Mouse (Mus musculus): ENCODE measurements at regions not wholly inside any gene's neighbourhood (a gene's known extent, or its start where the extent isn't known, plus 50 kb on each side); places are given as distances from the start of the nearest gene placed in this dataset.

DNA sequence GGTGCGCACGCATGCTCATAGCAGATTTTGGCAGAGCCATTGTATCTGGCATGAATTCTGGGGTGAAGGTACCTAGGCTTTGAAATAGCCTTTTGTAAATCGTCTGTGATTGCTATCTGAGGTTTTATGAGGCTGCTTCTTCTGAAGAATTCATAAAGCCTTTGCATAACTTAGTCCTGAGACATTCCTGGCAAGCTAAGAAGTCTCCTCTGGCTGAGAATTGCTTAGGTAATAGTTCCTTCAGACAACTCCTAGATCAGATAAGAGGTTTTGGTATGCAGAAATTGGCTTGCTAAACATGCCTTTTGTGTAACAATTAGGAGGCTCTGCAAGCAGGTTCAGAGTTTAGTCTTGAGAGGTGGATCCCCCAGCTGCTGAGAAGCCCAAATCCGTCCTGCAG lies 82.7 kb downstream of the Pmp22 start:
- Histone ChIP-seq H3K9ac (ENCODE audit: low read depth, low read length, severe bottlenecking) (no peak overlapping the region), H3K36me3 (ENCODE audit: control insufficient read depth, insufficient read depth, low read length) (no peaks in the 10 kb centered on the region), H3K4me1 (ENCODE audit: control insufficient read depth, insufficient read depth, low read length) (no peaks in the 10 kb centered on the region), H3K9me3 (ENCODE audit: control insufficient read depth, low read length) (no peaks in the 10 kb centered on the region), H3K4me2 (replicated peaks; ENCODE audit: low read depth, low read length, severe bottlenecking) (no peak overlapping the region), H3K27me3 (ENCODE audit: control insufficient read depth, insufficient read depth, low read length) (no peaks in the 10 kb centered on the region), H3K4me3 (replicated peaks; ENCODE audit: low read length) (no peak overlapping the region), H3K27ac (replicated peaks; ENCODE audit: low read depth, low read length) (no peak overlapping the region)
- TF ChIP-seq POLR2A (IDR thresholded peaks at IDR 0.05; ENCODE audit: borderline replicate concordance, extremely low read depth, insufficient read depth, insufficient read length) = no peak
- DNase-seq (ENCODE audit: low spot score) (no peak), ATAC-seq (ENCODE audit: low FRiP score, low read depth) (no peak)
- 68% methylated on average over 4 of the region's 4 CpGs for WGBS

DNA sequence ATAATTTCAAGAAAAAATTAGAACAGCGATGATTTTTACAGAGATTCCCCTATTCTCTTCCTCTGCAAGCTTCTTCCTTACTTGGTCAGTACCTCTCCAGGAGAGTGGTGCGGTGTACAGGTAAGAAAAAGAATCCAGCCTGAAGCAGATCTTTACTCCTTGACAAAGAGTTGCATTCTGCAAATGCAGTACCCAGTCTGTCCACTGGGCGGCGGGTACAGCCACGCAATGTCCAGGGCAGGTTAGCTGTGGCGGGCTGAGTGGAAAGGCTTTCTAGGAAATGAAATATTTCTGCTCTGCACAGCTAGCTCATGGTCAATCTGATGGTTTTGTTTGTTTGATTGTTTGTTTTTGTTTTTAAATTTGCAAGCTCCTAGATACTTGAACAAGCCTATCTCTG lies 84.3 kb downstream of the Pmp22 start:
- no peak overlapping the region for H3K4me3 ChIP-seq (replicated peaks; ENCODE audit: low read length)
- no peak overlapping the region for H3K27ac ChIP-seq (replicated peaks; ENCODE audit: low read depth, low read length)
- H3K4me2 ChIP-seq (replicated peaks; ENCODE audit: low read depth, low read length, severe bottlenecking) = no peak overlapping the region
- H3K36me3 ChIP-seq (ENCODE audit: control insufficient read depth, insufficient read depth, low read length) = no peaks in the 10 kb centered on the region
- TF ChIP-seq POLR2A (IDR thresholded peaks at IDR 0.05; ENCODE audit: borderline replicate concordance, extremely low read depth, insufficient read depth, insufficient read length) = no peak
- H3K27me3 ChIP-seq (ENCODE audit: control insufficient read depth, insufficient read depth, low read length) = no peaks in the 10 kb centered on the region
- no peaks in the 10 kb centered on the region for H3K9me3 ChIP-seq (ENCODE audit: control insufficient read depth, low read length)
- ATAC-seq (ENCODE audit: low FRiP score, low read depth) = no peak
- H3K9ac ChIP-seq (ENCODE audit: low read depth, low read length, severe bottlenecking) = no peak overlapping the region
- 10% methylated on average over 6 of the region's 6 CpGs for WGBS
- H3K4me1 ChIP-seq (ENCODE audit: control insufficient read depth, insufficient read depth, low read length) = no peaks in the 10 kb centered on the region
- DNase-seq (ENCODE audit: low spot score) = peak; percentile 73

DNA sequence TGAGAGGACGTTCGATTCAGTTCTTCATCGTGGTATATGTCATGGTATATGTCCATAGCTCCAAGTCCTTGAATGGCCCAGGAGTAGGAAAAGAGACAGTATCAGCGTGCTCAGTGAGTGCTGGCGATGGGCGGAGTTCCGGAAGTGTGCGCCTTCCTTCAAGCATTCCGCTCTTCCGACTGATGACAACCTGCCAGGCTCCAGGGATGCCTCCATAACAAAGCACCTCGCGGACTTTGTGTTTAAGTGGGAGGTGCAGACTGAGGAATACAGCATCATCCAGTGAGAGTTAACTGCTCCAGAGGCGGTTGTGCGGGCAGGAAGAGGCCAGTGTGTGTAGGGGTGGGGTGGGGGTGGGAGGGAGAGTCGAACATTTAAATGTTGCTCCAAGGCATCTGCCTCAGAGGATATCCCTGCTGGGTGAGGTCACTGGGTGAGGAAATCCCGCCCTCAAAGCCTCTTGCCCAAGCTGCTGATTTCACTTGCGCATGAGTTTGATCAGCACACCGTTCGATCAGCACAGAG lies 85.2 kb downstream of the Pmp22 start:
- no peaks in the 10 kb centered on the region for H3K4me1 ChIP-seq (ENCODE audit: control insufficient read depth, insufficient read depth, low read length)
- no peaks in the 10 kb centered on the region for H3K9me3 ChIP-seq (ENCODE audit: control insufficient read depth, low read length)
- WGBS = 58% methylated on average over 19 of the region's 19 CpGs
- TF ChIP-seq POLR2A (IDR thresholded peaks at IDR 0.05; ENCODE audit: borderline replicate concordance, extremely low read depth, insufficient read depth, insufficient read length) = no peak
- no peak for DNase-seq (ENCODE audit: low spot score)
- H3K36me3 ChIP-seq (ENCODE audit: control insufficient read depth, insufficient read depth, low read length) = no peaks in the 10 kb centered on the region
- ATAC-seq (ENCODE audit: low FRiP score, low read depth) = no peak
- H3K27me3 ChIP-seq (ENCODE audit: control insufficient read depth, insufficient read depth, low read length) = no peaks in the 10 kb centered on the region
- H3K9ac ChIP-seq (ENCODE audit: low read depth, low read length, severe bottlenecking) = no peak overlapping the region
- H3K27ac ChIP-seq (replicated peaks; ENCODE audit: low read depth, low read length) = no peak overlapping the region
- no peak overlapping the region for H3K4me3 ChIP-seq (replicated peaks; ENCODE audit: low read length)
- no peak overlapping the region for H3K4me2 ChIP-seq (replicated peaks; ENCODE audit: low read depth, low read length, severe bottlenecking)

- Histone ChIP-seq H3K27me3 (ENCODE audit: control insufficient read depth, insufficient read depth, low read length) (no peaks in the 10 kb centered on the region), H3K27ac (replicated peaks; ENCODE audit: low read depth, low read length) (no peak overlapping the region), H3K36me3 (ENCODE audit: control insufficient read depth, insufficient read depth, low read length) (no peaks in the 10 kb centered on the region), H3K4me3 (replicated peaks; ENCODE audit: low read length) (no peak overlapping the region), H3K4me2 (replicated peaks; ENCODE audit: low read depth, low read length, severe bottlenecking) (no peak overlapping the region), H3K9ac (ENCODE audit: low read depth, low read length, severe bottlenecking) (no peak overlapping the region), H3K9me3 (ENCODE audit: control insufficient read depth, low read length) (no peaks in the 10 kb centered on the region), H3K4me1 (ENCODE audit: control insufficient read depth, insufficient read depth, low read length) (no peaks in the 10 kb centered on the region)
- ATAC-seq (ENCODE audit: low FRiP score, low read depth) (no peak), DNase-seq (ENCODE audit: low spot score) (peak; percentile 38)
- 58% methylated on average over 2 of the region's 2 CpGs for WGBS
- no peak for TF ChIP-seq POLR2A (IDR thresholded peaks at IDR 0.05; ENCODE audit: borderline replicate concordance, extremely low read depth, insufficient read depth, insufficient read length)
Observed at GRCm38 (mm10) chr11:63215993-63216392, 87.2 kb downstream of the Pmp22 start.

- Histone ChIP-seq H3K4me2 (replicated peaks; ENCODE audit: low read depth, low read length, severe bottlenecking) (no peak overlapping the region), H3K36me3 (ENCODE audit: control insufficient read depth, insufficient read depth, low read length) (no peaks in the 10 kb centered on the region), H3K9me3 (ENCODE audit: control insufficient read depth, low read length) (no peaks in the 10 kb centered on the region), H3K27me3 (ENCODE audit: control insufficient read depth, insufficient read depth, low read length) (no peaks in the 10 kb centered on the region), H3K9ac (ENCODE audit: low read depth, low read length, severe bottlenecking) (no peak overlapping the region), H3K4me3 (replicated peaks; ENCODE audit: low read length) (no peak overlapping the region), H3K27ac (replicated peaks; ENCODE audit: low read depth, low read length) (no peak overlapping the region), H3K4me1 (ENCODE audit: control insufficient read depth, insufficient read depth, low read length) (no peaks in the 10 kb centered on the region)
- ATAC-seq (ENCODE audit: low FRiP score, low read depth) (no peak), DNase-seq (ENCODE audit: low spot score) (no peak)
- TF ChIP-seq POLR2A (IDR thresholded peaks at IDR 0.05; ENCODE audit: borderline replicate concordance, extremely low read depth, insufficient read depth, insufficient read length) = no peak
- 57% methylated on average over 3 of the region's 3 CpGs for WGBS
Observed at GRCm38 (mm10) chr11:63217049-63217448, 88.3 kb downstream of the Pmp22 start.

DNA sequence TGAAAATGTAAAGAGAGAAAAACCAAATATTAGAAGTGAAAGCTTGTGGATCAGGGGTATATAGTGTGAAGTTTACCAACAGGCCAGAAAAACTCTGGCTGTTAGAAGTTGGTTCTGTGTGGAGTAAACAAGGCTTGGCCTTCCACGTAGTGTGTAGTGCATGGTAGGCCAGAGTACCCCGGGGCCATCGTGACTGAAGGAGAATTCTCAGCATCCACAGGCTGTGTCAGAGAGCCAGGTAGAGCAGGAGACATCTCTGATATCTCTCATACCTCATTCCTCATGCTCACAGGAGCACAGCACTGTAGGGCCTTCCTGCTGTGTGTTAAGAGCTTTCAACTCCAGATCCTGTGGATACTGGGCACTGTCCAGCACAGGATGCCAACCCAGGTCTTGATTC lies 97.7 kb downstream of the Pmp22 start:
- TF ChIP-seq POLR2A (IDR thresholded peaks at IDR 0.05; ENCODE audit: borderline replicate concordance, extremely low read depth, insufficient read depth, insufficient read length) = no peak
- ATAC-seq (ENCODE audit: low FRiP score, low read depth) = no peak

More for the DNA sequence above, 97.7 kb downstream of the Pmp22 start:
- no peak overlapping the region for H3K4me2 ChIP-seq (replicated peaks; ENCODE audit: low read depth, low read length, severe bottlenecking)
- no peaks in the 10 kb centered on the region for H3K36me3 ChIP-seq (ENCODE audit: control insufficient read depth, insufficient read depth, low read length)
- H3K27ac ChIP-seq (replicated peaks; ENCODE audit: low read depth, low read length) = no peak overlapping the region
- no peak overlapping the region for H3K4me3 ChIP-seq (replicated peaks; ENCODE audit: low read length)
- no peaks in the 10 kb centered on the region for H3K9me3 ChIP-seq (ENCODE audit: control insufficient read depth, low read length)
- no peak for DNase-seq (ENCODE audit: low spot score)
- no peak overlapping the region for H3K9ac ChIP-seq (ENCODE audit: low read depth, low read length, severe bottlenecking)
- 86% methylated on average over 3 of the region's 3 CpGs for WGBS
- no peaks in the 10 kb centered on the region for H3K27me3 ChIP-seq (ENCODE audit: control insufficient read depth, insufficient read depth, low read length)
- H3K4me1 ChIP-seq (ENCODE audit: control insufficient read depth, insufficient read depth, low read length) = no peaks in the 10 kb centered on the region

Measured in limb, embryonic 14.5 days (tissue).